Comparison of ENCODE assay signal across 8 mouse cellular contexts in genomic region chr8:110217198-110217597, GRCm38 (mm10). TPM values are rescaled to one million over a fixed set of nuclear protein-coding genes. Genes with fewer than 3 reads are reported as not detected.
A peak's percentile ranks its signal among the peaks of the same experiment; 100 is the strongest.
DNase-seq lines count a peak whose midpoint lies in the region; ATAC-seq and TF ChIP-seq lines count a peak whose summit lies in the region.

No protein-coding gene starts in this region.

- no peak for TF ChIP-seq EP300 in MEL (IDR thresholded peaks at IDR 0.05; ENCODE audit: low read depth in 1 of 2, low read length in 2 of 2)

- peaks cover 4% of the 10 kb centered on the region; the same call in 1 of the 2 replicates for H3K36me3 ChIP-seq in kidney, adult 2 months (ENCODE audit: control insufficient read depth, insufficient read depth, low read length)
- peaks cover 6 to 13% of the 10 kb centered on the region in 2 experiments; a peak in 3 of 4 replicates for H3K36me3 ChIP-seq in MEL (ENCODE audit: control insufficient read depth in 1 of 2, insufficient read depth in 2 of 2, low read length in 2 of 2)
- H3K36me3 ChIP-seq in forebrain, embryonic 13.5 days (ENCODE audit: poor library complexity, severe bottlenecking): peaks cover 15% of the 10 kb centered on the region
- peaks cover 14% of the 10 kb centered on the region for H3K36me3 ChIP-seq in limb, embryonic 15.5 days
- 0 out of 2 replicates have a peak, but pooled peaks cover 4% of the 10 kb centered on the region for H3K36me3 ChIP-seq in stomach, embryonic 16.5 days (ENCODE audit: control insufficient read depth, insufficient read depth, low read length)

- H3K4me3 ChIP-seq in kidney, adult 2 months (ENCODE audit: insufficient read depth, low read depth, low read length): peak overlapping the region; percentile 11; the same call in 1 of the 2 replicates
- peak overlapping the region; percentile 37 to 63 for H3K4me3 ChIP-seq in MEL (ENCODE audit: control insufficient read depth in 1 of 2, insufficient read depth in 1 of 2, low read depth in 2 of 2, low read length in 2 of 2)
- peak overlapping the region; percentile 60 for H3K4me3 ChIP-seq in forebrain, embryonic 13.5 days
- H3K4me3 ChIP-seq in limb, embryonic 15.5 days: peak overlapping the region; percentile 65
- peak overlapping the region; percentile 72 for H3K4me3 ChIP-seq in stomach, embryonic 16.5 days (replicated peaks; ENCODE audit: low read length)

- 0 out of 2 replicates have a peak, but pooled peaks cover 3% of the 10 kb centered on the region for H3K27me3 ChIP-seq in kidney, adult 2 months (replicated peaks; ENCODE audit: control insufficient read depth, insufficient read depth, low read length)
- peaks cover 0 to 2% of the 10 kb centered on the region in 2 experiments; a peak in 1 of 4 replicates for H3K27me3 ChIP-seq in MEL (ENCODE audit: control insufficient read depth in 1 of 2, insufficient read depth in 2 of 2, low read length in 2 of 2)
- no peaks in the 10 kb centered on the region for H3K27me3 ChIP-seq in forebrain, embryonic 13.5 days
- H3K27me3 ChIP-seq in limb, embryonic 15.5 days: no peaks in the 10 kb centered on the region
- H3K27me3 ChIP-seq in stomach, embryonic 16.5 days (ENCODE audit: control insufficient read depth, insufficient read depth, low read length): no peaks in the 10 kb centered on the region

- ATAC-seq in forebrain, embryonic 13.5 days: peak; percentile 56
- ATAC-seq in limb, embryonic 15.5 days (ENCODE audit: insufficient number of reproducible peaks, low FRiP score, low TSS enrichment, low read depth): no peak
- ATAC-seq in stomach, embryonic 16.5 days (ENCODE audit: insufficient read depth, low FRiP score): no peak

- H3K9me3 ChIP-seq in MEL (replicated peaks; ENCODE audit: insufficient read depth, low read length): no peaks in the 10 kb centered on the region
- no peaks in the 10 kb centered on the region for H3K9me3 ChIP-seq in forebrain, embryonic 13.5 days (replicated peaks)
- H3K9me3 ChIP-seq in limb, embryonic 15.5 days: no peaks in the 10 kb centered on the region
- H3K9me3 ChIP-seq in stomach, embryonic 16.5 days (replicated peaks; ENCODE audit: control insufficient read depth, low read length): no peaks in the 10 kb centered on the region

- H3K9ac ChIP-seq in MEL (ENCODE audit: control insufficient read depth, low read depth, low read length, poor library complexity, severe bottlenecking): no peak overlapping the region
- peak overlapping the region; percentile 46 for H3K9ac ChIP-seq in forebrain, embryonic 13.5 days
- H3K9ac ChIP-seq in limb, embryonic 15.5 days: no peak overlapping the region
- no peak overlapping the region; the same call in 1 of the 2 replicates for H3K9ac ChIP-seq in stomach, embryonic 16.5 days (ENCODE audit: low read length)

- no peak for DNase-seq in kidney, adult 2 months
- DNase-seq in kidney, postnatal 14 days: no peak
- DNase-seq in MEL (ENCODE audit: low read depth, low spot score): no peak
- no peak for DNase-seq in frontal cortex, postnatal 36 days (ENCODE audit: low spot score in 2 of 2)
- DNase-seq in ovary, postnatal 10 days (ENCODE audit: low spot score): no peak

- H3K27ac ChIP-seq in kidney, adult 2 months (ENCODE audit: insufficient read depth, low read depth, low read length): no peak overlapping the region
- H3K27ac ChIP-seq in MEL (ENCODE audit: control insufficient read depth, low read depth, low read length): no peak overlapping the region
- H3K27ac ChIP-seq in forebrain, embryonic 13.5 days: peak overlapping the region; percentile 68
- H3K27ac ChIP-seq in limb, embryonic 15.5 days: no peak overlapping the region
- no peak overlapping the region for H3K27ac ChIP-seq in stomach, embryonic 16.5 days (ENCODE audit: low read length)

- TF ChIP-seq POLR2A in kidney, adult 2 months (IDR thresholded peaks at IDR 0.05; ENCODE audit: low read depth, low read length): no peak
- TF ChIP-seq POLR2A in MEL (IDR thresholded peaks at IDR 0.05; ENCODE audit: control insufficient read depth in 1 of 2, insufficient read depth in 1 of 2, low read depth in 1 of 2, low read length in 2 of 2, poor library complexity in 1 of 2): no peak

- WGBS in kidney, adult 2 months: 38% methylated on average over 5 of the region's 5 CpGs
- WGBS in forebrain, embryonic 13.5 days: 33% methylated on average over 5 of the region's 5 CpGs
- WGBS in limb, embryonic 15.5 days: 26% methylated on average over 5 of the region's 5 CpGs
- 31% methylated on average over 5 of the region's 5 CpGs for WGBS in stomach, embryonic 16.5 days

- TF ChIP-seq RAD21 in MEL (IDR thresholded peaks at IDR 0.05; ENCODE audit: low read depth, low read length): no peak

- no peaks in the 10 kb centered on the region; the same call in 1 of the 2 replicates for H3K4me1 ChIP-seq in kidney, adult 2 months (ENCODE audit: control insufficient read depth, insufficient read depth, low read length)
- H3K4me1 ChIP-seq in MEL (ENCODE audit: control insufficient read depth in 1 of 2, insufficient read depth in 2 of 2, low read length in 2 of 2): peaks cover 0 to 11% of the 10 kb centered on the region in 2 experiments; a peak in 2 of 4 replicates
- H3K4me1 ChIP-seq in forebrain, embryonic 13.5 days: peaks cover 27% of the 10 kb centered on the region
- H3K4me1 ChIP-seq in limb, embryonic 15.5 days: peaks cover 13% of the 10 kb centered on the region
- H3K4me1 ChIP-seq in stomach, embryonic 16.5 days (ENCODE audit: control insufficient read depth, insufficient read depth, low read length): peaks cover 9% of the 10 kb centered on the region

- H3K4me2 ChIP-seq in forebrain, embryonic 13.5 days: peak overlapping the region; percentile 75
- H3K4me2 ChIP-seq in limb, embryonic 15.5 days: peak overlapping the region; percentile 68
- peak overlapping the region; percentile 67 for H3K4me2 ChIP-seq in stomach, embryonic 16.5 days (ENCODE audit: low read depth, low read length)

- peaks cover 26% of the 10 kb centered on the region for H3K79me2 ChIP-seq in MEL (ENCODE audit: control insufficient read depth, insufficient read depth, low read length, poor library complexity)

- no peak for TF ChIP-seq CTCF in kidney, adult 2 months (conservative IDR thresholded peaks at IDR 0.05; ENCODE audit: insufficient read depth, insufficient read length, low read depth, low read length)
- no peak for TF ChIP-seq CTCF in MEL (IDR thresholded peaks at IDR 0.05 in 2 of 3, conservative IDR thresholded peaks at IDR 0.05 in 1 of 3; ENCODE audit: control insufficient read depth in 1 of 3, insufficient read depth in 1 of 3, low read depth in 2 of 3, low read length in 3 of 3, poor library complexity in 1 of 3, severe bottlenecking in 1 of 3)

TF ChIP-seq in MEL, 35 proteins besides CTCF, POLR2A, EP300 and RAD21:
- no peak for TF ChIP-seq GABPA (IDR thresholded peaks at IDR 0.05; ENCODE audit: low read depth, low read length)
- TF ChIP-seq USF1 (IDR thresholded peaks at IDR 0.05; ENCODE audit: low read depth, low read length): no peak
- TF ChIP-seq NRF1 (IDR thresholded peaks at IDR 0.05; ENCODE audit: insufficient read depth, low read depth, low read length, poor library complexity, severe bottlenecking): no peak
- no peak for TF ChIP-seq ELF1 (IDR thresholded peaks at IDR 0.05; ENCODE audit: low read depth, low read length)
- TF ChIP-seq UBTF (IDR thresholded peaks at IDR 0.05; ENCODE audit: borderline replicate concordance, insufficient read depth, low read depth, low read length): no peak
- no peak for TF ChIP-seq MYB (IDR thresholded peaks at IDR 0.05; ENCODE audit: low read depth, low read length)
- TF ChIP-seq E2F4 (IDR thresholded peaks at IDR 0.05; ENCODE audit: borderline replicate concordance, low read depth, low read length): no peak
- TF ChIP-seq GATA1 (IDR thresholded peaks at IDR 0.05; ENCODE audit: low read depth, low read length): no peak
- no peak for TF ChIP-seq SIN3A (IDR thresholded peaks at IDR 0.05; ENCODE audit: low read length)
- no peak for TF ChIP-seq BHLHE40 (IDR thresholded peaks at IDR 0.05; ENCODE audit: borderline replicate concordance, low read depth, low read length)
- TF ChIP-seq HCFC1 (IDR thresholded peaks at IDR 0.05; ENCODE audit: low read depth, low read length): no peak
- TF ChIP-seq MXI1 (IDR thresholded peaks at IDR 0.05; ENCODE audit: low read depth, low read length): no peak
- TF ChIP-seq ZNF384 (IDR thresholded peaks at IDR 0.05; ENCODE audit: low read depth, low read length): no peak
- TF ChIP-seq MAX (IDR thresholded peaks at IDR 0.05; ENCODE audit: low read length): no peak
TF ChIP-seq in MEL: peak in this region for 0.

RNA-seq across cellular contexts. Expression of gene Cmtr2, which starts 1.7 kb away (rescaled TPM):
- 2.8 and 3.1 TPM in 2 replicates for polyA plus RNA-seq in kidney, adult 2 months (2012; rRNA removed)
- total RNA-seq in MEL (2012; rRNA removed): 17.2 and 23.5 TPM in 2 replicates
- 10 to 100 TPM in 1 of 2 experiments, not detected in 1; 11.6 TPM for polyA plus RNA-seq in MEL (2012; ENCODE audit: insufficient read depth in 1 of 2, insufficient read length in 2 of 2, low read depth in 1 of 2, low replicate concordance in 2 of 2, missing spikeins in 1 of 2)
- polyA plus RNA-seq in forebrain, embryonic 13.5 days (2015; fragmentation: Nextera tagmentation; extraction: Ambion mirVana): 10.2 and 12.7 TPM in 2 replicates
- 7.2 and 8.5 TPM in 2 replicates for polyA plus RNA-seq in limb, embryonic 15.5 days (2015; fragmentation: Nextera tagmentation; extraction: Ambion mirVana)
- 8.5 and 9.2 TPM in 2 replicates for polyA plus RNA-seq in stomach, embryonic 16.5 days (2015; fragmentation: Nextera tagmentation; extraction: Ambion mirVana)

RNA-seq across cellular contexts. Expression of gene Calb2, which starts 49.2 kb away (rescaled TPM):
- polyA plus RNA-seq in kidney, adult 2 months (2012; rRNA removed): not detected in 2 replicates
- total RNA-seq in MEL (2012; rRNA removed): 0.10 and 0.12 TPM in 2 replicates
- under 1 TPM in 1 of 2 experiments, not detected in 1; 0.82 TPM for polyA plus RNA-seq in MEL (2012; ENCODE audit: insufficient read depth in 1 of 2, insufficient read length in 2 of 2, low read depth in 1 of 2, low replicate concordance in 2 of 2, missing spikeins in 1 of 2)
- 49.9 and 60.7 TPM in 2 replicates for polyA plus RNA-seq in forebrain, embryonic 13.5 days (2015; fragmentation: Nextera tagmentation; extraction: Ambion mirVana)
- polyA plus RNA-seq in limb, embryonic 15.5 days (2015; fragmentation: Nextera tagmentation; extraction: Ambion mirVana): 2.8 and 3.0 TPM in 2 replicates
- 0.15 and 0.47 TPM in 2 replicates for polyA plus RNA-seq in stomach, embryonic 16.5 days (2015; fragmentation: Nextera tagmentation; extraction: Ambion mirVana)

RNA-seq across cellular contexts. Expression of gene Hydin, which starts 49.6 kb away (rescaled TPM):
- polyA plus RNA-seq in kidney, adult 2 months (2012; rRNA removed): 0.01 and 0.02 TPM in 2 replicates
- not detected in 2 replicates for total RNA-seq in MEL (2012; rRNA removed)
- polyA plus RNA-seq in MEL (2012; ENCODE audit: insufficient read depth in 1 of 2, insufficient read length in 2 of 2, low read depth in 1 of 2, low replicate concordance in 2 of 2, missing spikeins in 1 of 2): not detected
- polyA plus RNA-seq in forebrain, embryonic 13.5 days (2015; fragmentation: Nextera tagmentation; extraction: Ambion mirVana): 0.31 and 0.47 TPM in 2 replicates
- polyA plus RNA-seq in limb, embryonic 15.5 days (2015; fragmentation: Nextera tagmentation; extraction: Ambion mirVana): 0.01 and 0.07 TPM in 2 replicates
- 0.14 and 0.23 TPM in 2 replicates for polyA plus RNA-seq in stomach, embryonic 16.5 days (2015; fragmentation: Nextera tagmentation; extraction: Ambion mirVana)

Comparison
In these comparisons a context has a peak if more than half of its experiments do, and no peak if none do; other contexts are left out.
1. H3K4me3 ChIP-seq: peak in every context shown above with its lines; median percentile 72 in stomach, embryonic 16.5 days; 65 in limb, embryonic 15.5 days; 60 in forebrain, embryonic 13.5 days; 50 in MEL; 11 in kidney, adult 2 months.
2. RNA of gene Calb2, which starts 49.2 kb away (polyA plus RNA-seq): 49.9 to 60.7 TPM in forebrain, embryonic 13.5 days; 2.8 to 3.0 TPM in limb, embryonic 15.5 days, 0.82 TPM in MEL, 0.15 to 0.47 TPM in stomach, embryonic 16.5 days and not detected in kidney, adult 2 months; every median in the first group is over 10 times any median in the second.
3. Peak in every context shown above with its lines, with median percentiles within 50 percentile points of each other: H3K4me2 ChIP-seq.